Mouse (Mus musculus) forebrain, embryonic 11.5 days (tissue): Measurements from ENCODE around the gene Naa15. TPM values are rescaled to one million over a fixed set of nuclear protein-coding genes. Genes with fewer than 3 reads are reported as not detected.
"Not testable (repeated sequence)": the region's sequence is repeated elsewhere in the genome, so short reads cannot be mapped to it uniquely, and the experiment has no call there.

ENCODE experiments used
- ATAC-seq: fragments of 200-750 bp; cut with Nextera tagmentation; replicated peaks from 2 replicates; pipeline ENCODE4 v1.8.0; 2017; ENCODE audit warnings: moderate TSS enrichment; ENCODE audit not compliant: low FRiP score
- DNase-seq: peaks from one replicate; pipeline ENCODE4 v3.0.0-alpha.2; 2017; ENCODE audit warnings: low spot score
- H3K27ac ChIP-seq: fragments of 300-500 bp; sonication (generic); 2 replicates; pipeline ENCODE4 v1.5.1; 2014; ENCODE audit warnings: low read depth, low read length
- H3K27me3 ChIP-seq: fragments of 300-500 bp; sonication (generic); 2 replicates; pipeline ENCODE4 v1.6.1; 2014; ENCODE audit warnings: mild to moderate bottlenecking, low read length, mixed read lengths; ENCODE audit not compliant: control insufficient read depth, insufficient read depth
- H3K36me3 ChIP-seq: fragments of 300-500 bp; sonication (generic); 2 replicates; pipeline ENCODE4 v1.6.1; 2014; ENCODE audit warnings: mild to moderate bottlenecking, low read length, moderate library complexity, mixed read lengths; ENCODE audit not compliant: control insufficient read depth, insufficient read depth
- H3K4me1 ChIP-seq: fragments of 300-500 bp; sonication (generic); replicated peaks from 2 replicates; pipeline ENCODE4 v1.6.1; 2014; ENCODE audit warnings: low read length, mixed read lengths; ENCODE audit not compliant: control insufficient read depth, insufficient read depth
- H3K4me2 ChIP-seq: fragments of 300-500 bp; sonication (generic); 2 replicates; pipeline ENCODE4 v1.6.1; 2014; ENCODE audit warnings: low read depth, mild to moderate bottlenecking, low read length, moderate library complexity, mixed read lengths; ENCODE audit not compliant: severe bottlenecking
- H3K4me3 ChIP-seq: fragments of 300-500 bp; sonication (generic); 2 replicates; pipeline ENCODE4 v1.5.1; 2014; ENCODE audit warnings: low read depth, low read length
- H3K9ac ChIP-seq: fragments of 300-500 bp; sonication (generic); 2 replicates; pipeline ENCODE4 v1.6.1; 2014; ENCODE audit warnings: low read length
- H3K9me3 ChIP-seq: fragments of 300-500 bp; sonication (generic); 2 replicates; pipeline ENCODE4 v1.6.1; 2016; ENCODE audit warnings: low read length, mixed read lengths; ENCODE audit not compliant: control insufficient read depth
- WGBS: fragments of 180-500 bp; shearing (Covaris S2); extraction: QIAGEN DNeasy Blood & Tissue Kit; methylation state at CpG from one replicate; pipeline ENCODE4 v1.1.7; 2014; 5-methylcytosine and 5-hydroxymethylcytosine counted together
- polyA plus RNA-seq: library from polyadenylated mRNA; unstranded; fragments of >200 nt; fragmentation: Nextera tagmentation; extraction: Ambion mirVana; gene quantifications from 2 replicates; pipeline ENCODE4 v1.2.1, GENCODE M21; 2014

Naa15 gene
- polyA plus RNA-seq, 1 experiment from 2014 or later = 62.6 TPM

DNA sequence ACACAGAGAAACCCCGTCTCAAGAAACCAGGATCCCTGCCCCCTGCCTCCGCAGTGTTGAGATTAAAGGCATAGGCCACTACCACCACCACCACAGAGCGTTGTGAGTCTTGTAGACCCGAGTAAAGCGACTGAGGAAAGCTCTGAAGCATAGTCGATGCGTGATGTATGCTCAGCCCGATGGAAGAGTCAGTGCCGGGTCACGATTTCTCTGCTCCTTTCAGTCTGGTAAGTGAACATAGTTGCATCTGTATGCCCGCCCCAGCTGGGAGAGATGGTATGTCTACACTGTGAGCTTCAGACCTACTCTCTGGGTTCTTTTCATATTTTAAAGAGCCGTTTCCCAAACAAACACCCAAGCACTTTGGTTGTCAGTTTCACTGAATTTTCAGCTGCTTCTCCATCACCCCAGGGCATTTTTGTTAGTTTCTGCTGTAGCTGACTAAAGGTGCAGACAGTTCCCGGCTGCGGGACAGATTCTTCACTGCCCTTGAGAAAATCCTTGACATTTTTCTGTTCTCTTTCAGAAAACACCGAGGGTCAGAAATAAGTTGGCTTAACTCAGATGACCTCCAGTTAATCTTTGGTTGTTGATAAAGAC lies 17.1 kb upstream of the Naa15 start:
- Histone ChIP-seq H3K9ac (no peak overlapping the region), H3K27me3 (peaks cover 11% of the 10 kb centered on the region; the same call in 1 of the 2 replicates), H3K4me3 (no peak overlapping the region), H3K4me2 (no peak overlapping the region), H3K9me3 (no peaks in the 10 kb centered on the region), H3K27ac (no peak overlapping the region), H3K4me1 (0 out of 2 replicates have a peak, but pooled peaks cover 2% of the 10 kb centered on the region), H3K36me3 (no peaks in the 10 kb centered on the region)
- WGBS = 56% methylated on average over 15 of the region's 15 CpGs
- ATAC-seq (no peak), DNase-seq (no peak)

- Histone ChIP-seq H3K27me3 (peaks cover 11% of the 10 kb centered on the region; the same call in 1 of the 2 replicates), H3K27ac (no peak overlapping the region), H3K4me3 (no peak overlapping the region), H3K4me2 (no peak overlapping the region), H3K4me1 (0 out of 2 replicates have a peak, but pooled peaks cover 2% of the 10 kb centered on the region), H3K9me3 (no peaks in the 10 kb centered on the region), H3K36me3 (no peaks in the 10 kb centered on the region), H3K9ac (no peak overlapping the region)
- no peak for ATAC-seq
- DNase-seq = no peak
- 12% methylated on average over 3 of the region's 3 CpGs for WGBS
These were observed 16.3 kb upstream of the Naa15 start for GRCm38 (mm10) chr3:51398667-51399066.

DNA sequence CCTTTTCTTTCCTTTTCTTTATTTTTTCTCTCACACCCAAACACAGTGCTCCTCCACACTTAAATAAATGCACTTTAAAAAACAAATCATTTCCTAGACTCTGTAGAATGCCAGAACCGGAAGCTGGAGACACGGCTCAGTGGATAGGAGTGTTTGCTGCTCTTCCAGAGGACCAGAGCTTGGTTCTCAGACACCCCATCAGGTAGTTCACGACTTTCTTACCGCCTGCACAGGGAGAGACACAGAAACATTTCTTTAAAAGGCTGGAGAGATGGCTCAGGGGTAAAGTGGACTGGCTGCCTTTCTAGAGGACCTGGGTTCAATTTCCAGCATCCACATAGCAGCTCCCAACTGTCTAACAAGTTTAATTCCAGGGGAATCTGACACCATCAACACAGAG lies 15.4 kb upstream of the Naa15 start:
- Histone ChIP-seq H3K4me3 (no peak overlapping the region), H3K9ac (no peak overlapping the region), H3K9me3 (no peaks in the 10 kb centered on the region), H3K4me2 (no peak overlapping the region), H3K27me3 (peaks cover 11% of the 10 kb centered on the region; the same call in 1 of the 2 replicates), H3K4me1 (0 out of 2 replicates have a peak, but pooled peaks cover 2% of the 10 kb centered on the region), H3K27ac (no peak overlapping the region), H3K36me3 (no peaks in the 10 kb centered on the region)
- DNase-seq (no peak), ATAC-seq (no peak)
- WGBS = 72% methylated on average over 4 of the region's 4 CpGs

- DNase-seq = no peak
- Histone ChIP-seq H3K4me3 (no peak overlapping the region), H3K4me1 (0 out of 2 replicates have a peak, but pooled peaks cover 1% of the 10 kb centered on the region), H3K36me3 (no peaks in the 10 kb centered on the region), H3K4me2 (no peak overlapping the region), H3K27ac (no peak overlapping the region), H3K9ac (no peak overlapping the region), H3K27me3 (peaks cover 6% of the 10 kb centered on the region; the same call in 1 of the 2 replicates), H3K9me3 (no peaks in the 10 kb centered on the region)
- no peak for ATAC-seq
- WGBS = 77% methylated on average over 10 of the region's 10 CpGs
These were observed 14.3 kb upstream of the Naa15 start for GRCm38 (mm10) chr3:51400682-51401081.

- H3K4me3 ChIP-seq, H3K36me3 ChIP-seq, H3K27me3 ChIP-seq, H3K27ac ChIP-seq, H3K4me2 ChIP-seq, H3K9me3 ChIP-seq, H3K4me1 ChIP-seq, DNase-seq, ATAC-seq, H3K9ac ChIP-seq: not testable (repeated sequence)
- WGBS = 68% methylated on average over 4 of the region's 4 CpGs
These were observed 12.9 kb upstream of the Naa15 start for GRCm38 (mm10) chr3:51402054-51402453.

DNA sequence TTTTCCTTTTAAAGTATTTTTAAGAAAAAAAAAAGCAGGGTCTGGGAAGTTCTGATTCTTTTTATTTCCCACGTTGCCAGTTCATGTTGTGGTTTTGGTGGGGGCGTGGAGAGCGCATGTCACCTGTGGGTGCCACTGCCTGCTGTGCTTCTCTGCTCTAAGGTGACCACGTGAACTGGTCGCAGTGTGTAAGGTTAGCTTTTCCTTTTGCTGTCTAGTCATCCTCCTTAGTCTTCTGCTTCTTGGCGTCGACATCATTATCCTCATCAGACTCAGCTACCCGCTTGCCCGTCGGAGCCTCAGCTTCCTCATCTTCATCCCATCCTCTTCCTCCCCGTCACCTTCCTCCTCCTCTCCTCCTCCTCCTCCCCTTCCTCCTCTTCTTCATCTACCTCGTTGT lies 12.3 kb upstream of the Naa15 start:
- H3K4me1 ChIP-seq = no peaks in the 10 kb centered on the region
- 92% methylated on average over 12 of the region's 12 CpGs for WGBS
- no peak overlapping the region for H3K4me2 ChIP-seq
- no peak for ATAC-seq
- H3K4me3 ChIP-seq = no peak overlapping the region
- H3K27me3 ChIP-seq = no peaks in the 10 kb centered on the region
- no peak overlapping the region for H3K27ac ChIP-seq
- no peaks in the 10 kb centered on the region for H3K36me3 ChIP-seq
- H3K9me3 ChIP-seq = no peaks in the 10 kb centered on the region
- no peak for DNase-seq
- no peak overlapping the region for H3K9ac ChIP-seq

DNA sequence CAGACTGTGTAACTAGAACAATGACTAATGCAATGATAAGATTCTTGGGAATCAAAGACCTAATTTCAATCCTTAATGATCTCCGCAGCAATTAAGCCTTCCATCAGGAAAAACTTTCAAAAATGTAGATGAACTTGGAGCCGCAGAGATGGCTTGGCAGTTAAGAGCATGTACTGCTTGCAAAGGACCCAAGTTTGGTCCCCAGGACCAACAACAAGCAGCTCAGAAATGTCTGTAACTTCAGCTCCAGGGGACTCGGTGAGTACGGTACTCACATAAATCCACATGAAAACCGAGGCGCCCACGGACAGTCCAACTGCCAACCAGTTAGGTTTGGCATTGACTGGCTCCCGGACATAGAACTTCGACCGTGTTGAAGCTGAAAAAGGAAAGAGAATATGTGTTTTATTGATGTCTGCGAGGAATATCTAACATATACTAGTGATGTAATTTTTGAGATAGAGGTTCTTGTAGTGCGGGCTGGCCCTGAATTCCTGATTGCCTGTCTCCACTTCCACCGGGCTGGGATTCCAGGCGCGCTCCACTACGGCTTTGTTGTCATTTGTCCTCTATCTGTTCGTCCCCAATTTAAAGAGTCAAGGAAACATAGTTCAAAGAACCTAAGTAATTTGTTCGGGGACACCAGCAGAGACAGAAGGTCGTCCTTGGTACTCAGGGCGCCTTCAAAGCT lies 6.9 kb upstream of the Naa15 start:
- Histone ChIP-seq H3K4me3 (peak overlapping the region; percentile 76), H3K9ac (peak overlapping the region; percentile 89), H3K4me1 (peaks cover 4% of the 10 kb centered on the region; the same call in 1 of the 2 replicates), H3K4me2 (peak overlapping the region; percentile 54), H3K9me3 (no peaks in the 10 kb centered on the region), H3K27ac (peak overlapping the region; percentile 94), H3K36me3 (no peaks in the 10 kb centered on the region), H3K27me3 (no peaks in the 10 kb centered on the region)
- peak; percentile 55 for DNase-seq
- no peak for ATAC-seq
- WGBS = 28% methylated on average over 20 of the region's 20 CpGs

- Histone ChIP-seq H3K9me3 (no peaks in the 10 kb centered on the region), H3K4me2 (peak within 1 kb of the TSS; percentile 54), H3K27ac (peak within 1 kb of the TSS; percentile 94), H3K4me3 (peak within 1 kb of the TSS; percentile 76), H3K27me3 (no peaks in the 10 kb centered on the region), H3K9ac (peak within 1 kb of the TSS; percentile 89), H3K36me3 (no peaks in the 10 kb centered on the region), H3K4me1 (peaks cover 4% of the 10 kb centered on the region; the same call in 1 of the 2 replicates)
- WGBS = under 1% methylated on average over 40 of the region's 40 CpGs
- DNase-seq = peak; percentile 99
- ATAC-seq = peak; percentile 94
These were observed 6.3 kb upstream of the Naa15 start, which contains the start of gene Ndufc1 for GRCm38 (mm10) chr3:51408561-51409183. Ndufc1 (minus strand) TSS chr3:51408988.
